Mouse (Mus musculus) testis, adult 2 months (tissue): Measurements from ENCODE around the gene Cdr2l. TPM values are rescaled to one million over a fixed set of nuclear protein-coding genes. Genes with fewer than 3 reads are reported as not detected.

Source experiments
- H3K27ac ChIP-seq: fragments of 200-500 bp; 2 replicates; pipeline ENCODE4 v1.5.1; 2012; ENCODE audit warnings: low read depth, low read length; ENCODE audit not compliant: control insufficient read depth, insufficient read depth
- H3K27me3 ChIP-seq: fragments of 200-500 bp; 2 replicates; pipeline ENCODE4 v1.6.1; 2012; ENCODE audit warnings: mild to moderate bottlenecking, low read length, moderate library complexity; ENCODE audit not compliant: control insufficient read depth, insufficient read depth
- H3K36me3 ChIP-seq: fragments of 200-500 bp; 2 replicates; pipeline ENCODE4 v1.6.1; 2012; ENCODE audit warnings: mild to moderate bottlenecking, low read length; ENCODE audit not compliant: control insufficient read depth, insufficient read depth
- H3K4me1 ChIP-seq: fragments of 200-500 bp; 2 replicates; pipeline ENCODE4 v1.6.1; 2012; ENCODE audit warnings: low read length; ENCODE audit not compliant: control insufficient read depth, insufficient read depth
- H3K4me3 ChIP-seq: fragments of 200-500 bp; 2 replicates; pipeline ENCODE4 v1.5.1; 2012; ENCODE audit warnings: low read depth, mild to moderate bottlenecking, low read length, moderate library complexity, mixed read lengths; ENCODE audit not compliant: control insufficient read depth
- CTCF ChIP-seq: fragments of 200-500 bp; IDR thresholded peaks from 2 replicates; pipeline ENCODE4 v1.5.1; 2012; ENCODE audit warnings: low read depth, mild to moderate bottlenecking, inconsistent platforms, low read length, moderate library complexity; ENCODE audit not compliant: control insufficient read depth, insufficient read depth, insufficient replicate concordance
- POLR2A ChIP-seq: fragments of 200-500 bp; IDR thresholded peaks from 2 replicates; pipeline ENCODE4 v1.6.1; 2012; ENCODE audit warnings: low read depth, mild to moderate bottlenecking, inconsistent platforms, low read length, moderate library complexity; ENCODE audit not compliant: control insufficient read depth
- polyA plus RNA-seq: library from polyadenylated mRNA; depleted of rRNA; stranded (reverse); fragments of >200 nt; gene quantifications from 2 replicates; pipeline ENCODE4 v1.2.3, GENCODE M21; 2012

Gene Cdr2l
- polyA plus RNA-seq, 1 experiment: 5.2 TPM

- Histone ChIP-seq H3K36me3 (no peaks in the 10 kb centered on the region), H3K4me3 (no peak overlapping the region), H3K4me1 (peaks cover 8% of the 10 kb centered on the region), H3K27me3 (no peaks in the 10 kb centered on the region), H3K27ac (no peak overlapping the region)
- no peak for TF ChIP-seq CTCF
These were observed 27.8 kb downstream of the Cdr2l start for GRCm38 (mm10) chr11:115409556-115409955.

- TF ChIP-seq POLR2A (peak; percentile 78), CTCF (no peak)
- Histone ChIP-seq H3K27ac (peak within 1 kb of the TSS; percentile 94), H3K27me3 (no peaks in the 10 kb centered on the region), H3K4me3 (peak within 1 kb of the TSS; percentile 90), H3K36me3 (peaks cover 3% of the 10 kb centered on the region; the same call in 1 of the 2 replicates), H3K4me1 (peaks cover 8% of the 10 kb centered on the region)
These were observed 38.0 kb downstream of the Cdr2l start, which contains the start of the genes Atp5h and Kctd2 for GRCm38 (mm10) chr11:115419531-115420237. Gene Atp5h, minus strand, starts transcription at chr11:115419962. Gene Kctd2, plus strand, starts transcription at chr11:115420128.

- Histone ChIP-seq H3K27me3 (no peaks in the 10 kb centered on the region), H3K27ac (peak overlapping the region; percentile 94), H3K4me1 (peaks cover 8% of the 10 kb centered on the region), H3K4me3 (peak overlapping the region; percentile 90), H3K36me3 (peaks cover 3% of the 10 kb centered on the region; the same call in 1 of the 2 replicates)
- TF ChIP-seq CTCF (no peak), POLR2A (no peak)
These were observed 38.8 kb downstream of the Cdr2l start for GRCm38 (mm10) chr11:115420336-115421190.

GRCm38 (mm10) chr11:115421328-115421727 is 39.6 kb downstream of the Cdr2l start:
- Histone ChIP-seq H3K36me3 (peaks cover 5% of the 10 kb centered on the region; the same call in 1 of the 2 replicates), H3K4me1 (peaks cover 8% of the 10 kb centered on the region), H3K27ac (no peak overlapping the region), H3K27me3 (no peaks in the 10 kb centered on the region), H3K4me3 (peak overlapping the region; percentile 39; the same call in 1 of the 2 replicates)
- TF ChIP-seq CTCF (no peak), POLR2A (no peak)

- Histone ChIP-seq H3K4me1 (peaks cover 8% of the 10 kb centered on the region), H3K27ac (peak overlapping the region; percentile 66; the same call in 1 of the 2 replicates), H3K27me3 (no peaks in the 10 kb centered on the region), H3K36me3 (peaks cover 5% of the 10 kb centered on the region; the same call in 1 of the 2 replicates), H3K4me3 (peak overlapping the region; percentile 14; the same call in 1 of the 2 replicates)
- TF ChIP-seq CTCF (no peak), POLR2A (no peak)
These were observed 40.3 kb downstream of the Cdr2l start for GRCm38 (mm10) chr11:115421972-115422371.

- no peaks in the 10 kb centered on the region for H3K27me3 ChIP-seq
- no peak overlapping the region for H3K27ac ChIP-seq
- H3K4me1 ChIP-seq: peaks cover 11% of the 10 kb centered on the region
- H3K36me3 ChIP-seq: peaks cover 5% of the 10 kb centered on the region; the same call in 1 of the 2 replicates
- TF ChIP-seq POLR2A (no peak), CTCF (no peak)
- no peak overlapping the region for H3K4me3 ChIP-seq
These were observed 41.4 kb downstream of the Cdr2l start for GRCm38 (mm10) chr11:115423091-115423490.

- Histone ChIP-seq H3K36me3 (peaks cover 5% of the 10 kb centered on the region; the same call in 1 of the 2 replicates), H3K27ac (no peak overlapping the region), H3K4me3 (no peak overlapping the region), H3K27me3 (no peaks in the 10 kb centered on the region), H3K4me1 (peaks cover 11% of the 10 kb centered on the region)
- TF ChIP-seq POLR2A: no peak
- no peak for TF ChIP-seq CTCF
These were observed 43.0 kb downstream of the Cdr2l start for GRCm38 (mm10) chr11:115424666-115425065.
